Mouse (Mus musculus) T-helper 1 cell (primary cell): ENCODE data around the gene Maml3.

ENCODE experiments used
- in situ Hi-C: fragments of 300-600 bp; cut with MboI, MseI; formaldehyde crosslinking; loops from one replicate; pipeline ENCODE4 v1.15.1; 2025; ENCODE audit warnings: high pct_unique_total_duplicates

Maml3 gene

DNA sequence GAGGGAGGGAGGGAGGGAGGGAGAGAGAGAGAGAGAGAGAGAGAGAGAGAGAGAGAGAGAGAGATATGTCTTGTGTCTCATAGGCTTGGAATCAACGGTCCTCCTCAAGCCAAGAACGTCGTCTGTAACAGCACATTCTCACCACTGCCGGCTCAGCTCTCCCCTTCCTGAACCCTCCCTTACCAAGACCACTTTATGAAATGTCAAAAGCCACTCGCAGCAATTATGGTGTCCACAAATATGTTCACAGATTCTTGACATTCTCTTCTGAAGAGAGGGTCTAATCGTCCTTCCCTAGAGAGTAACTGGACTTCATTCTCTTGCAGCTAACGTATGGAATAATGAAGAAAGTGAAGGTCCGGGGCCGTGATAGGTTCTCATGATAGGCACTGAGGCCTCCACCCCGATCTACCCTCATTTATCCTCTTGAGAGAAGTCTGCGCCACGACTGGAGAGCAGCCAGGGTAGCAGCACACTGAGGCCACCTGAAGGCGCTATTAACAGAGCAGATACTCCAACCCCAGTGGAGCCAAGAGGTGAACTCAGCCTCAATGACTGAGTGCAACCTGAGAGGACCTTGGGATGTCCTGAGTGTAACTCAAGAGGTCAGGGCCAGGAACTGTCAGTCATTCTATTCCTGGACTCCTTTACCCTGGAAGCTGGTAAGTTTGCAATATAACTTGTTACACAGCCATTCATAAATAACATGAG lies 264.6 kb downstream of the Maml3 start:
- in situ Hi-C loops: loop anchor here (25.0 kb wide), 1 partner anchor 1003 kb away; no protein-coding TSS in a partner anchor

DNA sequence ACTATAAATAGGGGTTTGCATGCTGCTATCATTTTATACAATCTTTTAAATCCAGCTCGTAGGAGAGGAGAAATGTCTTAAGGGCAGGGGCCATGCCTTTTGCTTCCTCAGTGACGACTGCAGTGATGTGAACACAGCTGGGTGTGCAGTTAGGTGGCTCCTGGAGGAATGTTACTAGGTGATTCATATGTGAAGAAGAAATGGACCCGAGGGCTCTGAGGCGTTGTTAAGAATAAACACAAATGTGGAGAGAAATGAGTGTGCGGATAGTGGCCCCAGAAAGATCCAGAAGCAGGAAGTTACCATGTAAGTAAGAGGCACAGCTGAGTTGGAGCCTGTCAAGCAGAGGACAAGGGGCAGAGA lies 265.5 kb downstream of the Maml3 start:
- in situ Hi-C loops: loop anchor here (25.0 kb wide), 1 partner anchor 1002 kb away; no protein-coding TSS in a partner anchor

DNA sequence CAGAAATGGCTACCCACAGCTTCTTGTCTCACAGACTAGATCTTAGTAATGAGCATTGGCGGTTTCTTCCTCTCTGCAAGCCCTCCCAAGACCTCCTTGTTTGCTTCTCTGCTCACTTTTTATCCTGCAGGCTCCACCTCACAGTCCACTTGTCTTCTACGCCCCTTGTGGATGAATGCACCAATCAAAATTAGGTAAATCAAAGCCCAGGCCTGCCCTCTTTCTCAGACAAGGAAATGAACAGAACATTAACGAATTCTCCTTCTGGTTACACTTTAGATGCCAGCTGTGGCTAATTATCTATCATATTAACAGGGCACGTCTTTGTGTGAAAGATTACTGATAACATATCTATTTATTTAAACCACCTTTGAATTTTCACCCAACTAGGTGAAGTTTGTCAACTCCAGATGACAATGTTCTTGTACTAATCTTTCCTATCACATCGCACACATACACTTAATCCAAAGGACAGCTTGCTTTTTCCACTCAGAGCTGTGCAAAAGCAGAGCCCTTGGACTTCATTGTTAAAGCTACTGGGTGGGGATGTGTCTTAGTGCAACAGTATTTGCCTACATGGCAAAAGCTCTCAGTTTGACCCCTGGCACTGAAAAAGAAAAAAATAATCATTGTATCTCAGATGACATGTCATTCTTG lies 266.1 kb downstream of the Maml3 start:
- in situ Hi-C loops: loop anchor here (25.0 kb wide), 1 partner anchor 1002 kb away; no protein-coding TSS in a partner anchor

DNA sequence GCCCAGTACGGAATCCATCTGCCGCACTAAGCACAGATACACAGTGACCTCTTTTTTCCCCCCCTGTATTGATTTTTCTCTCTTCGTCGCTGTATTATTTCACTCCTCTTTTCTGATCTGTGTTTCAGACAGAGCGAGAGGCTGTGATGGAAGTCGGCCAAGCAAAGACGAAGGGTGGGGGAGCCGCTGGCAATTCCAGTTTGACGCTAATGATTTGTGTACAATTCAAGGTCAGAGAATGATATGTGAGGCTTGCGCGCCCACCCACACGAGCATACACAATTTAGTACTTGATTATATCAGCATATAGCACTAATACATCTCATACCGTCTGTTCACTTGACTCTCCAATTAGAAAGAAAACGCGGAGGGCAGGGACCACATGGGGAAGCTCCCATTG lies 271.9 kb downstream of the Maml3 start:
- in situ Hi-C loops: loop anchor here (25.0 kb wide), 1 partner anchor 996 kb away; no protein-coding TSS in a partner anchor

DNA sequence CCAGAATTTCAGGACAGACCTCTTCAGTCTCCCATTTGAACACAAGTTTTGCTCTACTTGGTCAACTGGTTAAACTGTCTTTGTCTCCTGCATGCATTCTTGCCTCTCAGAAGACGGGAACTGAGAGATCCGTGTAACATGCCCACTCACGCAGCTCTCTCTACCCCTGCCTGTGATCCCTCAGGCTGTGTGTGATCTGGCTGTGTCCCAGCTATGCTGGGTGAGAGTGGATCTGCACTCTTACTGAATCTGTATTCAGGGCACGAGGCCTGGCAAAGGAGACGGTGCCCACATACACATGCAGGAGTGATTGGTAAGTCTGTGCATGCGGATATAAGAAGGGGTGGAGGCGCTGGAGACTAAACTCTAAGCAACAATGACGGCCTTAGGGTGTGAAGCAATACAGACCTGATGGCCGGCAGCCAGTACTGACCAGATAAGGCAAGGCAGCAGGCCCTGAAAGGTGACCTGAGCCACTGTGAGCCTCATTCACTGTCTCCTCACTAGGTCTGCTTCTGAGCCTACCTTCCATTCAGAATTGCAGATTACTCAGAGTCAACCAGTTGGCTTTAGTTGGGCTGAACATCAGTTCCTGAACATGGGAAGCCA lies 274.0 kb downstream of the Maml3 start:
- in situ Hi-C loops: loop anchor here (25.0 kb wide), 1 partner anchor 994 kb away; no protein-coding TSS in a partner anchor

DNA sequence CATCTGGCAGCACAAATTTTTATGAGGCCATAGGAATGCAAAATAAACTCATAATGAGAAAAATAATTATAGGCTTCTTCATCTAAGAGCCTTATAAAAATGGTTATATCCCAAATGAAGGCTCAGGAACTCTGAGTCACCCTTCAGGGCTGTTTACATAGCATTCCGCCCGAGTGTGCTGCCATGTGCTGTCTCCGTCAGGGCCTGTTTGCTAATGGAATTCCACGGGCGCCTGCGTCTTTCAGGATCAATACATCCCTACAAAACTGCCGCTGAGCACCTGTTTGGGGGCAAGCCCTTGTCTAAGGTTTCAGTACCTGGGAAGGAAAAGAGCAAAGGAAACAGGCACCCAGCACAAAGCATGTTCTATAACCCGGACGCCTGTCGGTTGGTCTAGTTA lies 279.3 kb downstream of the Maml3 start:
- in situ Hi-C loops: loop anchor here (25.0 kb wide), 1 partner anchor 988 kb away; no protein-coding TSS in a partner anchor

DNA sequence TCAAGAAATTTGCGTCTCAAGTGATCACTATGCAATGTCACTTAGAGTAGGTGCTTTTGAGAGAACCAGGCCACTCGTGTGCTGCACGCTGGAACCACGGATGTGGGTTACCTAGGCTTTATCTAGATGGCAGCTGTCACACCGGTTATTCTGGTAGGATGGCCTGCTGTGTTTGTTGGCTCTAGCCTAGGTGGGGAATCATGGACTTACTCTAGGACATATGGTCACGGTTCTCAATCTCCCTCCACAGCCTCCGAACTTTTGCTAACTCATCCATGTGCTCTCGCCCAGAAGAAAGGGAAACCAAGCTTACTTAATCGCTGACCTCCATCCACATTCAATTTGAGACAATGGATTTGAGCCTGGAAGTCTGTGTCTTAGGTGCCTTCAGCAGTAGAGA lies 280.4 kb downstream of the Maml3 start:
- in situ Hi-C loops: no loop called here

DNA sequence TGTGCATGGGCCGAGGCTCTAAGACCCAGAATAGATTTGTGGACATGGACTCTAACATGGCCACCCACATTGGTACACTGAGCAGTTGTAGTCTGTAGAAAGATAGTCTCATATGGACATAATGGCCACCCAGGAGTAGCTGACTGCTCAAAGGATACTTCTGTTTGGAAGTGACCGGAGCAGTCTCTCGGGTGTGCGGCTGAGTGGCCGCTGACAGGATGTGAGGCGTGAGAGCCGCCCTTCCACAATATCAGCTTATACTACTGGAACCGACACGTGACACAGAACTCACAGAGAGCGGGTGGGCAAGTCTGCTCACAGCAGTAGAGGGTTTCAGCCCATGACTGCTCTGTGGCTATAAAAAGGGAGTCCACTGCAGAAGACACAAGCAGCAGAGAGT lies 283.3 kb downstream of the Maml3 start:
- in situ Hi-C loops: no loop called here

DNA sequence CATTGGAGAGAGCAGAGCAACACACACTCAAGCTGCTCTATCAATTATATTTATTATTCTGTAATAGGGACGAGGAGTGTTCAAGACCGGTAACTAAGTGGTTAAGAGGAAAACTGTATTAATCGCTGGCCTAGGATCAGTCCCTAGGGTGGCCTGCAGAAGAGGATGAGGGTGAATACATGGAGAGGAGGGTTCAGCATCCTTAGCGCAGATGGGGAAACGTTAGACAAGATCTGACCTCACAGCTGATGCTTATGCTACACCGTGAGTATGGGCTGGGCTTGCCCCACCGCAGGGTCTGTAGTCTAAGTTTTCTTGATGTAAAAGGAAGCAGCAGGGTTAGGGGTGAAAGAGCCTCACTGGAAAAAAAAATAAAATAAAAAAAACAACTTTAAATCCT lies 285.8 kb downstream of the Maml3 start:
- in situ Hi-C loops: no loop called here

DNA sequence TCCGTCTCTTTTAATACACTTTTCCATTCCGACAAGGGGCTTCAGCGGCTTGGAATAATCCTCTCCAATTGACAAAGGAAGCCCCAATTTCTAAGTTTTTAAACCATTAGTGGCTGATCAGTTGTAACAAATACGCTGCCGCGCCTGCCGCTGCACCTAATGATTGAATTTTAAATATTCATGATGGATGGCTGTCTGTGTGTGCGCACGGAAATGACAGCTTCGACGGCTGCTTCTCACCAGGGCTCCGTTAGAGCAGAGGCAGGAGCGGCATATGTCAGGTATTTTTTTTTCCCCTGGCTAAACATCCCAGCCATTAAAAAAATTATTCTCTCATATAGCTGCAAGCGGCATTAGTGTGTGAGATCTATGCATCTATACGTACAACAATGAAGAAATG lies 287.0 kb downstream of the Maml3 start:
- in situ Hi-C loops: no loop called here

DNA sequence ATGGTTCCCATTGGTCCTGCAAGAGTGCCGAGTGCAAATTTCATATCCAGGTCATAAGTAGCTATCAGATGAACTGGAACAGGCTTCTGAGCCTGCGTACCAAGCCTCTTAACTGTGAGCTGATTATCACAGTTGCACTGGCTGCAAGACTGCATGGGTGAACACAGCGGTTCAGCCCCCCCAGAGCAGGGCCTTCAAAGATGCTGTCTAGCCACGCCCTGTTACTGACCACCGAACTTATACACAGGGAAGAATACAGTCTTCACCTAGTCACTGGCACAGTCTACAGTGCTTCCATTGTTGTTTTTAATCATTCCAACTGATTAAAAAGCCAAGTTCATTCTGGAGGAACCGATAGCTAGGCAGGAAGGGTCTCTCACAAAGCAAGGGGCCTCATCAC lies 287.5 kb downstream of the Maml3 start:
- in situ Hi-C loops: no loop called here

DNA sequence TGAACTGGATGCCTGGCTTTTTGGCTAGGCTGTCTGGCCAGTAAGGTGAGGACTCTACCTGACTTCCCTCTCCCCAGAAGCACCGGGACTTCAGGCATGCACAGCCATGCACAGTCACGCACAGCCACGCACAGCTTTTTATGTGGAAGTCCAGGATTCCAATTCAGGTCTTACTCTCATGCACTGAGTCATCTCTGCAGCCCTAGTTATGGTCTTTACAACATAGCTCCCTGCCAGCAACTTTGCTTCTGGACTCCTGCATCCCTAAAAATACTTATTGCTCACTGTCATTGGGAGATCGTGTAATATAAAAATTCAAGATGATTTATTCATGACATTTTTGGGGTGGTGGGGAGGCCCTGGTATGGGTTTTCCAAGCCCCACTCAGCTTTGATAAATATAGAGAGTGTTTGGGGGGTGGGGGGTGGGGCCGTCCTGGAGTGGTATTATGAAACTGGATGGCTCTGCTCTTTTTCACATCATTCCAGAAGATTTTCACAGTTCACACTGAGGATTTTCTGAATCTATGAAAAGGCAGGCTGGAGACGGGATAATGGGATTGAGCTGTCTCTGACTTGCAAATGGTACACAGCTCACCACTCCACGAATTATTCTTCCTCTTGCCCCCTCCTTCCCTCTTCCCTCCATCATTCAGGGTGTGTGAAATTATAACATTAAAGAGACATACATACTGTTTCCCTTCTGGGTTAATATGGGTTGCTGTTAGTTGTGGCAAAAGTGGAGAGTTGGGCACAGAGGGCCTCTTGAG lies 288.2 kb downstream of the Maml3 start:
- in situ Hi-C loops: no loop called here

DNA sequence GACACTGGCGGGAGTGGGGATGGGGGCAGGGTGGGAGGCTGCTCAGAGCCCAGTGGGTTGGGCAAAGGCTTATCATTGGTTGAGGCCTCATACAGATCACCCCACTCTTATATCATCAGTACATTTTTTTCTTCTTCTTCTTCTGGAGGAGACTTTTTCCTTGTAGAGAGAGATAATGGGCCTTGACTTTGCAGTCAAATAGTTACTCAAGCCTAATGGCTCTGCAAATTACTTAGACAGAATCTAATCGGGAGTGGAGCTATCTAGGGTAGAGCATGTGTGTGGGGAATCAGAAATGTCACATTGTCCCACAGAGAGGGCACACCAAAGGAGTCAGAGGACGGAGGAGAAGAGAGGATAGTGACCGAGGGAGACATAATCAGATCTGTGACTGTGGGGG lies 290.8 kb downstream of the Maml3 start:
- in situ Hi-C loops: no loop called here

DNA sequence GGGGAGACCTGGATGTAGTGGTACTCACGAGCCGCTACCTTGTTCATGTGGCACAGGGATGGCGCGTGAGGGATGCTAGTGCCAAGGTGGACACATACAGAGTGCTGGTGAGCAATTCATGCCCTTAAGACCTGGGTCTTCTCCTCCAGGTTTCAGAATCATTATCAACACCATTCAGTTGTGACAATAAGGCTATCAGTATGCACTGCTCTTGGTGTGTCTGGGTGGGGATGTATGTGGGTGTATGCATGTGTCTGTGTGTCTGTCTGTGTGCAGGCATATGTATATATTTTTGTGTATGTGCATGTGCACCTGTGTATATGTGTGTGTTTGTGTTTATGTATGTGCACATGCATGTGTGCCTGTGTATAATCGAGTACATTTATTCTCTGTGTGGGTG lies 291.7 kb downstream of the Maml3 start:
- in situ Hi-C loops: no loop called here

DNA sequence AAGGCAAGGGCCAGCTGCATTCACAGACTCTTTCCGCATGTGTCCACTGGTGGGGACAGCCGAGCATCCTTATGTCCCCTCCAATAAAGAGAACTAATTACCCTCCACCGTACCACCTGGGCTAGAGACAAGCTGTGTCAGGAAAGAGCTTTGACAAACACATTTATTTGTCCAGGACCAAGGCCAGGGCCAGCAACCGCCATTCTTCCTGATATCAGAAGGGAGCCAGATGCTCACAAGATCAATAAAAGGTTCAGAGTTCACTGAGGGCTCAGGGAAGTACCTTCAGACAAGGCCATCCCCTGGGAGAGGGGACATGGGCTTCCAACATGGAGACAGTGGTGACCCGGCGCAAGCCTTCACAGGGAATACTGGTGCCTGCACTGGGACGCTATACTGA lies 294.1 kb downstream of the Maml3 start:
- in situ Hi-C loops: no loop called here

DNA sequence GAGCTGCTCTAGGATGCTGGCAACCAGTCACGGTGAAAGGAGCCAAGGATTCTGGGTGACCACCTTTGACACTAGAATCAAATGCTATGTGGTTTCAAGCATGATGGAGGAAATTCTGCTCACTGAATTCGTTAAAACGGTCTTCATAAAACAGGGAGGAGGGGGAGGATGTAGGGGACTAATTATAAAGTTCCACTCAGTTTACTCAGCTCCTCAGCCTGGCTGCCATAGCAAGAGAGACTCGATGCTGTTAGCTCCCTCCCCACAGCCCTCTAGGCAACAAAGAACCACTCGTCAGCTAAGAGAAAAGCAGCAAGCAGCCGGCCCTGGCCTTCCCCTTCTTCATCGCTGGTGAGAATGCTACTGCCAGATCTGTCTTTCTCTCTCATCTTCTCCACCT lies 295.1 kb downstream of the Maml3 start:
- in situ Hi-C loops: no loop called here

DNA sequence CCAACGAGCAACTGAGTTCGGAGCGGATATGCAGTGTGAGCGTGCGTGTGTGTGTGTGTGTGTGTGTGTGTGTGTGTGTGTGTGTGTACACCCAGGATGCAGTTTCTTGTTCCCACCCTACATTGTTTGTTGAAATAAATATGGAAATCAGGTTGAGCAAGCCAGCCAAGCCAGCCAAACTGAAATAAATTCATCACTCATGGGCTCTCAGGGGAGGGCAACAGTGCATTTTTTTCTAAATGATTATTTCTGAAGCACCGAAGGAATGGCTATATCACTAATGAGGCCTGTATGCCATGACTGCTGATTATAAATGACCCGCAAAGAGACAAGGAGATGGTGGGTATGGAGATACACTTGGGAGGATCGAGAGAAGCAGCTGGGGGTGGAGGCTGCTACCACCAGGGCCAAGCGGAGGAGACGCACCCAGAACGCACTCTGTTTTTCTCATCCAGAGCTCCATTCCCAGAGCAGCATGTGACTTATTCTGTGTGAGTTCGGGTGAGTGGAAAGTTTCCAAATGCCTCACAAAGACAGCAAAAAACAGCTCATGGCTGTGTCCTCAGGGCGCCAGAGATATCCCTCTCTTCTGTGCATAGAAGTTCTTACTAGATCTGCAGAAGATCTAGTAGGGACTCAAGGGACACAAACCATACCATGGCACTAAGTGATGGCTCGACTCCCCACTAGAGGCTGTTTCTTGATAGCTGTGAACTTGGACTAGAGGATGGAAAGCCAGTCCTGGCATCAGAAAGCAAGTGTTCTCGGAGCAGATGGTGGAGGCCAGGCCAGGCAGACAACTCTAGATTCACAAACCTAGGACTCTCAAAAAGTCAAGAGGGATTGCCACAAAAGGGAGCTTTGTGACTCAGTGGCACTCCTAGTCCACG lies 296.6 kb downstream of the Maml3 start:
- in situ Hi-C loops: no loop called here

DNA sequence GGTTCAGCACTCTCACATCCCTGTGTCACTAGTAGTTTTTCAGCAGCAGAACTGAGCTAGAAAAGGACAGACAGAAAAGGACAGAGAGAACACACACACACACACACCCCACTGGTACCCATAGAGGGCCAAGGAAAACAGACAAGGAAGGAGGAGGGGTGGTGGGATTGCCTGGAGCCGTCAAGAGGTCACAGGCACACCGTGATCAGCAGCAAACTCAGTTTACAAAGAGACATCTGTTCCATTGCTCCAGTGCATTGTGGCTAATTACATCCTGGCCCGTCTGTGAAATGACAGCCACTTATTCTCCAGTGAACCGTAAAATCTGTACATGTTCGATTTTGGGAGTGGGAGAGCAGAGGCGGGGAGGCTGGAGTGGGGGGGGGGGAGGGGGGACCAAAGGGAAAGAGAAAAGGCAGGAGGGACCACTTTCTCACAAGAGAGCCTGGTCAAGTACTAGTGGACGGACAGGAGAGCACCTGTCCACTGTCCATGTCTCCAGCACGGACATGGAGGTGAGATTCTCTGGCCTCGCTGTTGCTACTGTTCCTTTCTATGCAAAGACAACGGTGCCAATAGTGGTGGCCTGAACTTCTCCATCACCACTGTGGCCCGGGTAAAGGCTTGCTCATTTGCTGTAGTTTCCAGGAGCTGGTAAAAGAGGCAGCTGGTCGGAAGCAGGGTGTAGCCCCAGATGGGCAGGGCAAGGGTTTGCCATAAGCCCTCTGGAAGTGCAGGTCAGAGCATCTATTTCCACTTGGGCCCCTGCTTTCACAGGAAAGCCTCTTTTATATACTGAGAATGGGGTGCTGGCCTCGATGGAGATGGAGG lies 299.2 kb downstream of the Maml3 start:
- in situ Hi-C loops: no loop called here

DNA sequence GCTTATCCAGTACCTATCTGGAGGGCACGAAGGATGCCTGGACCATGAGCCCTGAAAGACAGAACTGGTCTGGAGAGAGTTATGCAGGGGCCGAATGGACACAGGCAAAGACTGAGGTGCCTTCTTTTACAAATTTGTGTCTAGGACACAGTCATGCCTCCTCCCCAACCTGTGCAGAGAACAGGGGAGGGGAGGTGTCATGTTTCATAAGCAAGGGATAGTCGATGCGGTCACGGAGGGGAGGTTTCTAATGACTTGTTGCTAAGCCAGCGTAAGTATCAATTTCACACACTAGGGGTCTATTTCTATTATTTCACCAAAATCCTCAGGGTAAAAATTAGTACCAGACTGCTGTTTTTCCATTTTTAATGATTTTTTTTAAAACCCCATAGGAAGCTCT lies 301.0 kb downstream of the Maml3 start:
- in situ Hi-C loops: no loop called here

DNA sequence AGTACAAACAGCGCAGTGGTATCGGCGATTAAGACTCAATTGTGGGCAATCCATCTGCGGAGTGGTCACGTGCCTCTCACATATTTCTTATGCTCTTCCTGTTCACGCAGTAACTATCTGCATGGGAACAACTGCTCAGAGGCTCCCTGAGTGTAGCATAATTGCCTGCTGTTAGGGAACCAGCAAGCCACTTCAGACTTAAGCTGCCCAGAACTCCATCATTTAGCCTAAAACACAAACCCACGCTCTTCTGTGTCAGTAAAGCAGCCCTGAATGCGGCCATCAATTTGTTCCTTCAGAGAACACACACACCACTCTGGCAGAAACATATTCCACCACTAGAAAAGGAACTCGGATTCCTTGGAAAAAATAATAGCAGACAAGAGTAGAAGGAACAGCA lies 305.2 kb downstream of the Maml3 start:
- in situ Hi-C loops: no loop called here
